Mouse (Mus musculus): ENCODE measurements around the gene Trpm3.

DNA sequence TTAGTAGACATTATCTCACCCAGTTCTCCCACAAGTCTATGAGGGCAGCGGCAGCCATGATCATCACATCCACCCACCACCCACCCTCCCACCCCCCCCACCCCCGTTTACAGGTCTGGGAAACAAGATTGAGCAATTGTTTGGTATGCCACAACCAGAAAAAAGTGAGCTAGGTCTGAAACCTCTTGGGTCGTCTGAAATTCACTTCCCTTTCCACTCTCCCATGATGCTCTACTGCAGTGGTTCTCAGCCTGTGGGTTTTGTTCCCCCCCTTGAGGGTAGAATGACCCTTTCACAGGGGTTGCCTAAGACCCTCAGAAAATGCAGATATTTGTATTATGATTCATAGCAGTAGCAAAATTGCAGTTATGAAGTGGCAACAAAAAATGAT lies 778.5 kb downstream of the Trpm3 start:
- no peak for TF ChIP-seq CTCF (IDR thresholded peaks at IDR 0.05; ENCODE audit: low read depth, low read length)
- no peak for TF ChIP-seq TAL1 (conservative IDR thresholded peaks at IDR 0.05; ENCODE audit: low read depth, low read length)
- no peak for TF ChIP-seq GATA1 (IDR thresholded peaks at IDR 0.05; ENCODE audit: borderline replicate concordance, low read length)
- TF ChIP-seq POLR2AphosphoS5 (IDR thresholded peaks at IDR 0.05; ENCODE audit: insufficient replicate concordance, low read depth, low read length), result no peak
- no peak for TF ChIP-seq GATA2 (IDR thresholded peaks at IDR 0.05; ENCODE audit: borderline replicate concordance, low read depth, low read length)
